Mouse (Mus musculus) lung, adult 2 months (tissue): ENCODE measurements around the gene Dytn.

Source experiments
- CTCF ChIP-seq: fragments of 200-500 bp; IDR thresholded peaks from 2 replicates; pipeline ENCODE4 v1.5.1; 2011; ENCODE audit warnings: mild to moderate bottlenecking, low read length, control low read depth; ENCODE audit not compliant: insufficient read depth
- POLR2A ChIP-seq: fragments of 200-500 bp; IDR thresholded peaks from 2 replicates; pipeline ENCODE4 v1.6.1; 2011; ENCODE audit warnings: low read depth, mild to moderate bottlenecking, control low read depth, low read length, borderline replicate concordance; ENCODE audit errors: extremely low read depth

GRCm38 (mm10) chr1:63658016-63658415 is 28.7 kb downstream of the Dytn start:
- TF ChIP-seq CTCF = peak; percentile 40; the same call in 1 of the 2 replicates
- TF ChIP-seq POLR2A = no peak
